Mouse (Mus musculus): ENCODE data around the gene Wfdc10.
"Not testable (repeated sequence)": the region's sequence is repeated elsewhere in the genome, so short reads cannot be mapped to it uniquely, and the experiment has no call there.

The Wfdc10 gene

GRCm38 (mm10) chr2:164655858-164656257 is at the start of gene Wfdc10:
Wfdc10 (plus strand) TSS chr2:164656046.
- DNase-seq (ENCODE audit: low spot score in 2 of 2) = peak in 1 of 2 experiments; percentile 48

- no peak for DNase-seq (ENCODE audit: low spot score in 2 of 2)
These were observed 47.1 kb upstream of the Wfdc10 start for GRCm38 (mm10) chr2:164608781-164609180.

GRCm38 (mm10) chr2:164613471-164613870 is 42.4 kb upstream of the Wfdc10 start, which contains the start of the genes Wfdc6b and Wfdc8:
Wfdc6b (plus strand) TSS chr2:164613522.
Wfdc8 (minus strand) TSS chr2:164613626.
- DNase-seq (ENCODE audit: low spot score in 2 of 2) = not testable (repeated sequence)

GRCm38 (mm10) chr2:164615386-164615785 is 40.5 kb upstream of the Wfdc10 start:
- no peak for DNase-seq (ENCODE audit: low spot score in 2 of 2)

- DNase-seq (ENCODE audit: low spot score in 2 of 2) = no peak
These were observed 36.8 kb upstream of the Wfdc10 start for GRCm38 (mm10) chr2:164619050-164619449.

- DNase-seq (ENCODE audit: low spot score in 2 of 2) = no peak
These were observed 34.1 kb upstream of the Wfdc10 start for GRCm38 (mm10) chr2:164621775-164622174.

GRCm38 (mm10) chr2:164635266-164635665 is 20.6 kb upstream of the Wfdc10 start:
- DNase-seq (ENCODE audit: low spot score in 2 of 2) = peak in 1 of 2 experiments; percentile 8

- no peak for DNase-seq (ENCODE audit: low spot score in 2 of 2)
These were observed 17.1 kb upstream of the Wfdc10 start, which contains the start of gene Wfdc16 for GRCm38 (mm10) chr2:164638696-164639095. Wfdc16 (minus strand) TSS chr2:164638796.

- DNase-seq (ENCODE audit: low spot score in 2 of 2) = no peak
These were observed 14.7 kb upstream of the Wfdc10 start for GRCm38 (mm10) chr2:164641129-164641528.

GRCm38 (mm10) chr2:164641881-164642673 is 13.8 kb upstream of the Wfdc10 start:
- DNase-seq (ENCODE audit: low spot score in 2 of 2) = no peak

GRCm38 (mm10) chr2:164656483-164656882 is 637 bp downstream of the Wfdc10 start, which contains the start of gene Wfdc9:
Wfdc9 (minus strand) TSS chr2:164656583.
- DNase-seq (ENCODE audit: low spot score in 2 of 2) = no peak

- no peak for DNase-seq (ENCODE audit: low spot score in 2 of 2)
These were observed 9.0 kb downstream of the Wfdc10 start for GRCm38 (mm10) chr2:164664851-164665250.

GRCm38 (mm10) chr2:164670261-164670660 is 14.4 kb downstream of the Wfdc10 start:
- DNase-seq (ENCODE audit: low spot score in 2 of 2) = no peak

GRCm38 (mm10) chr2:164670938-164671337 is 15.1 kb downstream of the Wfdc10 start:
- no peak for DNase-seq (ENCODE audit: low spot score in 2 of 2)

- no peak for DNase-seq (ENCODE audit: low spot score in 2 of 2)
These were observed 18.1 kb downstream of the Wfdc10 start, which contains the start of gene Wfdc11 for GRCm38 (mm10) chr2:164673987-164674386. Wfdc11 (minus strand) TSS chr2:164674087.

- DNase-seq (ENCODE audit: low spot score in 2 of 2) = no peak
These were observed 20.3 kb downstream of the Wfdc10 start for GRCm38 (mm10) chr2:164676103-164676502.

- DNase-seq (ENCODE audit: low spot score in 2 of 2) = no peak
These were observed 21.3 kb downstream of the Wfdc10 start for GRCm38 (mm10) chr2:164676916-164677685.

- peak; percentile 82 to 83 for DNase-seq (ENCODE audit: low spot score in 2 of 2)
These were observed 23.2 kb downstream of the Wfdc10 start for GRCm38 (mm10) chr2:164678848-164679625.

GRCm38 (mm10) chr2:164679906-164680305 is 24.1 kb downstream of the Wfdc10 start:
- DNase-seq (ENCODE audit: low spot score in 2 of 2) = peak; percentile 32 to 49

- DNase-seq (ENCODE audit: low spot score in 2 of 2) = no peak
These were observed 29.0 kb downstream of the Wfdc10 start, which contains the start of gene Wfdc13 for GRCm38 (mm10) chr2:164684807-164685206. Wfdc13 (plus strand) TSS chr2:164685107.

- DNase-seq (ENCODE audit: low spot score in 2 of 2) = no peak
These were observed 42.4 kb downstream of the Wfdc10 start, which contains the start of gene Spint4 for GRCm38 (mm10) chr2:164698201-164698600. Spint4 (plus strand) TSS chr2:164698501.

Data from thymus, postnatal 10 days (tissue).